Mouse (Mus musculus) testis, postnatal 10 days (tissue): ENCODE results near the gene Cept1.
"Not testable (repeated sequence)": the region's sequence is repeated elsewhere in the genome, so short reads cannot be mapped to it uniquely, and the experiment has no call there.

Experiments used
- DNase-seq: peaks from one replicate; pipeline ENCODE4 v3.0.0; 2021; ENCODE audit warnings: low spot score

The Cept1 gene

DNA sequence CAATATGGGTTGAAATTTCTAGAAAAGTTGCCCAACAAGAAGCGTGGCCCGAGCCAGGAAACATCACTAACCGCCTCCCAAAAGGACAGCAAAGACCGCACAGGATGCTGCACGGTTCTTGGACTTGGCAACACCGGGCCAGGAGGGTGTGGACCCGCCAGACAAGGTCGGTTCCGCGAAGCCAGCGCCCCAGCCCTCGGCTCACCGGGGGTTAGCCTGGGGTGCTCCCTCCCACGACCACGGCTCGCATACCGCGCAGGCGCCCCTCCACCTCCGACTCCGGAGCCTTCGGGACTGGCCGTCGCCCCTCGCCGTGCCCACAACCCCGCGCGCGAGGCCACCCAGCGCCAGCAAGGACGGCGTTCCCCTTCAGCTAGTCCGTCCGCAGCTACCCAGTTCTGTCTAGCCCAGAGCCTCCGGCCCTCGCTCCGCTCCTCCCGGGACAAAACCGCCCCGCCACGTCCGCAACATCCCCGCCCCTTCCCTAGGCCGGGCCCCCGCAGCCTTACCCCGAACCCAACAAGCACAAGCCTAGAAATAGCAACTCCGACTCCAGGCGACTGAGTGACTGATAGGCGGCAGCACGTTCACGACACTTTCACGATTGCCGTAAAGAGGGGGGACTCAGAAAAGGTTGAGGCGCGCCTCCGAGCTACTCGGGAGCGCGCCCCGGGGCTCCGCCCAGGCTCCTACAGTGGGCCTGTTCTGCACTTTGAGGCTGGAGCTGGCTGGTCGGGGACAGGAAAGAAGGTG is at the start of gene Cept1, which contains the start of gene Dram2:
Gene Cept1 (minus strand): TSS at position 632 of the 753 bp plus-strand sequence.
Gene Dram2 (plus strand): TSS at position 628 of the 753 bp plus-strand sequence.
- peak; percentile 94 for DNase-seq

DNA sequence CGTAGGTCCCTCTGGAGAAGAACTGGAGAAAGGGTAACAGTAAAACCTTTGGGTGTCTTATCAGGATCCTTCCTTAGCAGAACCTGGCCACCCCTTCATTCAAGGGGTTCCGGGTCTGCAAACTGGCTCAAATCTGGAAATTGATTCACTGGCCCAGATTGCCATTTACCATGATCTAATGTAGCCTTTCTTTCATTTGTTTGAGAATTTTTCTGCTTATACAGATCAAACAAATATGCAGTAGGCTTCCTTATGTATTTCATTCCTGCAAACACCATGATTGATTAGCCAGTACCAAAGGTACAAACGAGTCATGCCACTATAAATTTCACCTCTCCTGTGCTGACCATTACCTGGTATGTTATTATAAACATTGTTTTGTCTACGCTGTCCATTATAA is 46.0 kb upstream of the Cept1 start:
- not testable (repeated sequence) for DNase-seq

DNA sequence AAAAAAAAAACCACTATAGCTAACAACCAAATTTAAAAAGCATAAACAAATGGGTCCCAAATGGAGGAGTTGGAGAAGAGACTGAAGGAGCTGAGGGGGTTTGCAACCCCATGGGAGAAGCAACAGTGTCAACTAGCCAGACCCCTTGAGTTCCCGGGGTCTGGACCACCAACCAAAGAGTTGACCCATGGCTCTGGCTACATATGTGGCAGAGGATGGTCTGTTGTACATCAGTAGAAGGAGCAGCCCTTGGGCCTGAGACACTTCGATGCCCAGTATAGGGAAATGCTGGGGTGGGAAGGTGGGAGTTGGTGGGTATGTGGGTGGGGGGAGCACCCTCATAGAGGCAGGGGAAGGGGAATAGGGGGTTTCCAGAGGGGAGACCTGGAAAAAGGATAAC is 31.7 kb upstream of the Cept1 start:
- DNase-seq = no peak

DNA sequence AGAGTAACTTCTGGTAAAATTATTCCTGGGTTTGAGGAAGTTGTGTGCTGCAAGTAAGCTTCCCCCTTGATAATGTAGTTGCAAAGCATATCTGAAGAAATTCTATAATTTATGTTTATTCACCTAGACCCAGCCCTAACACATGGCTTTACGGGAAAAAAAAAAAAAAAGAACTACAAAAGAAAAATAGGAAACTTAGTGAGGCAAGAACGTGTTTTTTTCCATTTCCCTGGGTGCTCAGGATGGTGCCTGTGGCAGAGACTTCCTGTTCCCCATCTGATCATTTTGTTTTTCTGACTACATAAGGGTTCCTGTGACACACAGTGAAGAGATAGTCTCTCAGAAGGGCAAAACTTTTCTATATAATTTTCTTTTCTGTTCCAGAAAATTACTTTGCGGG is 25.6 kb upstream of the Cept1 start:
- no peak for DNase-seq

DNA sequence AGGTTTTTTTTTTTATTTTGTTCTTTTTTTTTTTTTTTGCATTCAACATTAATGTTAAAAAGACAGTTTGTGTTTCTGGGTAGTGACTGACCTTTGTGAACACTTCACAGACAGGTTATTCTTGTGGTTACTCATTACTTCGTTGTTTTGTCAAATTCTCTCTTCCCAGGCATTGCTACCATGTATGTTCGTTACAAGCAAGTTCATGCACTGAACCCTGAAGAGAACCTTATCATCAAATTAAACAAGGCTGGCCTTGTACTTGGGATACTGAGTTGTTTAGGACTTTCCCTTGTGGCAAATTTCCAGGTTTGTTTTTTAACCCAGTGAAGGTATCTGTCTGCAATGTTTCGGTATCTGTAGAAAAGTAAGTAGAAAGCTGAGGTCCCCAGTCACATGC is 18.3 kb upstream of the Cept1 start:
- no peak for DNase-seq

DNA sequence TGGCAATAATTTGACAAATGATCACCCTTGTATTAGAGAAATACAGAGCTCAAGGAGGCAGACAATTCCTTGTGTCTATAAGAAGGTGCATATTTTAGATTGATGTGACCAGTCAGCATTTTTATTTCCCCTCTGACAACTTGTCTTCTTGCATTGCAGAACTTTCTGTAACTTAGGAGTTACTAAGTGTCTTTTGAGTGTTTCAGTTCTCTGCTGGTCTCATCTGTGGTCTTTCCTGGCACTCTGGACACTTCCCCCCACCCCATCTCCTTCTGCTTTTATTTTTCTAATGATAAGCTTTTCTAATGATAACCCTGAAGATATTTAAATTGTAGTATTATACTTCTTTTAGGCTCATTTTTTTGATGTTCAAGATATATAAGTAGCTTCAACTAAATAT is 10.7 kb upstream of the Cept1 start:
- DNase-seq = no peak

DNA sequence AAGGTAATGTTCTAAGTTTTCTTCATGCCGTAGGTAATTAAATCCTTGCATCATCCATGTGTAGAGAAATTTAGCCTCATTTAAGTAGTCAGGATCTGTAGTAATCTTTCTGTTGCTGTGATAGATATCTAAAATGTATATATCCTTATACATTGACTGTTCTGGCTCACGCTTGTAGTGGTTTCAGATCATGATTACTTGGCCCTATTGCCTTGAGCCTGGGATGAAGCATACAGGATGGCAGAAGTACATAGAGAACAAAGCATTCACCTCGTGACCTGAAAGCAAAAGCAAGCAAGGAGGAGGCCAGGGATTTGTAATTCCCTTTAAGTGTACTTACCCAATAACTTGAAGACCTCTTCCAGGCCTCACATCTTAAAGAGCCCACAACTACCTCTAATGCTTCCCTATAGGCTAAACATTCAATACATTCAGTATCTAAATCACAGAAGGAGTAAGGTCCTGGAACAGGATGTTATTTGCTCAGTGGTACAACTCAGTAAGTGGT is 8.2 kb upstream of the Cept1 start:
- DNase-seq = no peak

DNA sequence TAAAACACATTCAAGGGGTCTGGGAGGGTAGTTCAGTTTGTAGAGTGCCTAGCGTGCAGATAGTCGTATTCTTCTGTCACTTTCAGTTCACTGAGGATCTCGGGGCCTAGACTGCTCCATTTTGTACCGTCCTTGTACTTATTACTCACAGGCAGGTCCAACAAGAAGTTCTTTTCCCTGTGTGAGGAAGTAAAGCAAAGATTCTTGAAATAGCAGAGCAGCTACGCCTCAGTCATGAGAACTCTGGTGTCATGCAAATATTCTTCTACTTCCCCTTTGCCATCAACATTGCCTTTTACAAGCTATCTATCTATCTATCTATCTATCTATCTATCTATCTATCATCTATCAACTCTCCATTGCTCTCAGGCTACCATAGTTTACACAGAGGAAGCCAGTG is 5.8 kb upstream of the Cept1 start:
- DNase-seq = no peak

DNA sequence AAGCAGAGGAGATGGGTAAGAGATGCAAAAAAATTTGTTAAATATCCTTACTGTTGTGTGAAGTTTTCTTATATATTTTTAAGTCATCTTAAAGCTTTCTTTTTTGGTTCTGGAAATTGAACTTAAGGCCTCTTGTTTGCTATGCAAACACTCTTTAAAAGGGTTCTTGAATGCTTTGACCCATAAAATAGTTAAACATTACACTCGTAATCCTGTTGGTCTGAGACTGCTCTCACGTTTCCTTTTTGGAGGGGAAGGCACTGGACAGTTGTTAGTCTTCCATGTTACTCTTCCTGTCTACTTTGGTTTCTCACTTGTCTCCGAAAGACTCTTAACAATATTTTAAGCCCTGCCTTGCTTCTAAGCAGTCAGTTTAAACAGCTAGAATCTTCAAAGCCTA is 1.4 kb upstream of the Cept1 start:
- DNase-seq = no peak

DNA sequence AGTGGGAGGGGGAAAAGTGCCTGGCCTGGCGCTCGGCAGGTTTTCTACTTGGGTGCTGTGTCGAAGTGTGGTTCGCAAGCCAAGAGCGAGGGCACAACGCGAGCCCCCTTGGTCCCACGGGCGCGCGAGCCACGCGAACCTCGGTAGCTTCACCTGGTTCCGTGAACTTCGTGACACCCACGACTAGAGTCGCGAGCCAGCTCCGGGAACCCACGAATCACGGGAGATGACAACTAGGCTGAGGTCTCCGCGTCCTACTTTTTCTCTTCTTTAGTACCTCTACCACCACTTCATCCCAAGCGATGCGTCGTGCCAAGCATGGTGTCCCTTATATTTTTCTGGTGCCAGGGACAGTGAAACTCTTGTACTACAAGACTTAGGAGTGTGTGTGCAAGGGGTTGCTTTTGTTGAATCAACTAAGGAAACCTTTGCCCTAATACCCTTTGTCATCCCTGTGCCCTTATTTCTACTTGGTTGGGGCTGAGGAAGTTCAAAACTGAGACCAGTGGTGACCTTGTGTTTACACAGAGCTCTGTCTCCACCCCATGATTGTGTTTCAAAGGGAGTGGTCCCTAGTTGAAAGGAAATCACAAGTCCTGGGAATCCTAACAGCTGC is 430 bp upstream of the Cept1 start:
- DNase-seq = no peak

DNA sequence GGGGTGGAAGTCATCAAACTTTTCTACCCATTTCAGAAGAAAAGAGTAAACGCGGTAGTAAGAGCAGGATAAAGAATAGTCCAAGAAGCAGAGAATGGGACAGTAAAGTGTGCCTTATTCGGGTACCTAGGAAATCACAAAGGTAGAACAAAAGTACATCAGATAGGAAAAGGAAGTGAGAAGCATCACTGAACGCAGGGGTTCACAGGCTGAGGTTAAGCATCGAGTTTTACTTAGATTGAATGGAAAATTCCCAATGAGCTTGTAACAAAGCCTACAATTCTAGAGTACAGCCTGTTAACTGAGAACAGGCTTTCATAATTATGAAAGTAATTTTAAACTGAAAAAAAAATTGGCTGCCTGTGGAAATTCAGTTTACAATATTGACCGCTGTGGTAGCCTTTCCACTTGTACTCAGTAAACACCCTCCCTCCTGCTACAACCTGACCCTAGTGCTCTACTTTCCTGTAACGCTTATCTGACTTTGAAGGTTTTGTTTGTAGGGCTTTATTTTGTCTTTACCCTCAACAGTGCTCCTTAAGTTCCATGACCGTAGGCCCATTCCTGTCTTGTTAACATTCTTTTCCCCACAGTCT is 2.8 kb downstream of the Cept1 start:
- DNase-seq = no peak

DNA sequence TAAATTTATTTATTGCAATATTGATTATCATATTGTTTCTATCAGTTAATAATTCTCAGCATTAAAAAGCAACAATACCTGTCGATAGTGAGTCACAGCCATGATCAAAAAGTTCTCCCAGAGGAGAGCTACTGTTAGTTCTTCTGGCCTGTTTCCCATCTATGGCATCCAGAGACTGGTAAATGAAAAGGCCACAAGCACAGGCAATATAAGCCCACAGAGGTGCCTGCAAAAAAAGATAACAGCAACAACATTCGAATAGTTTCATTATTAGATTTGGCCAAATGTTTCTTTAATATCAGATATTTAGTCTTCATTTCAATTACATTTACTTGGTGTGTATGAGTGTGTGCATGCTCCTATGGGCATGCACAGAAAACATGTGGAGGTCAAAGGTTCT is 14.3 kb downstream of the Cept1 start:
- DNase-seq = no peak

DNA sequence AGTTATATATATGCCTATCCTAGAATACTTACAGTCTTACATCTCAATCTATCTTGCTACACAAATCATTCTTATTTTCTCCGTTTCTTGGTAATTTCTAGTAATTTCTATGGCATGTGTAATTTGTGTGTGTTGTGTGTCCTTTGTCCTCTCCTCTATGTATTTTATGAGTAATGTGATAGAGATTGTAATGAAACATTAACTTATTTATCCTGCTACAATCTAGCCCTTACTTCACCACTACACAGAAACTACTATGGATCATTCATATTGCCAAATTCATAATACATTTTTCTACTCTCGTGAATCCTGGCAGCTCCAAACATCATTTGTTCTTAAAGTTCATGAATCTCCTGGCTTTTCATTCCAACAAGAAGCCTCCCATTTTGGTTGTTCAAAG is 19.6 kb downstream of the Cept1 start:
- no peak for DNase-seq

DNA sequence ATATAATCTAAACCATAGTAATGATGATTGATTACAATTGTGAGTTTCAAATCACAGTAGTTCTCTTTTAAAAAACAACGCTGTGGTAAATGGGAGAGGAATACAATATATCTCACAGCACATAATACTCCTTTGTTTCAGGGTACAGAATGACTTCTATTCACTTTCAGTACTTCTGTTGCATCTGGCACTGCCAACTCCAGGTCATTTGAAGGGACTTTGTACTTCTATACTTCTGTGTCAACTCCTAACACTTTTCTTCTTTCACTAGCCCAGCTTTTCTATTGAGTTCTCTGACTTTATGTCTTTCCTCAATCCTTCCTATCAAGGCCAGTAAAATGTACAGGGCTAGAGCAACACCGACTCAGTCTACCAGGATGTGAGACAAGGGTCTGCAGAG is 21.2 kb downstream of the Cept1 start:
- no peak for DNase-seq

DNA sequence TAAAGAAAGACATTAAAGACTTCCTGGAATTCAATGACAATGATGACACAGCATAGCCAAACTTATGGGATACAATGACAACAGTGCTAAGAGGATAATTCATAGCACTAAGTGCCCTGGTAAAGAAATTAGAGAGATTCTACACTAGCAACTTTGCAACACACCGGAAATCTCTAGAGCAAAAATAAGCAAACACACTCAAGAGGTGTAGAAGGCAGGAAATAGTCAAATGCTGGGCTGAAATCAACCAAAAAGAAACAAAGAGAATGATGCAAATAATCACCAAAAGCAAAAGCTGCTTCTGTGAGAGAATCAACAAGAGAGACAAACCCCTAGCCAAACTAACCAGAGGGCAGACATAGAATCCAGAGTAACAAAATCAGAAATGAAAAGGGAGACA is 24.9 kb downstream of the Cept1 start:
- DNase-seq = no peak

DNA sequence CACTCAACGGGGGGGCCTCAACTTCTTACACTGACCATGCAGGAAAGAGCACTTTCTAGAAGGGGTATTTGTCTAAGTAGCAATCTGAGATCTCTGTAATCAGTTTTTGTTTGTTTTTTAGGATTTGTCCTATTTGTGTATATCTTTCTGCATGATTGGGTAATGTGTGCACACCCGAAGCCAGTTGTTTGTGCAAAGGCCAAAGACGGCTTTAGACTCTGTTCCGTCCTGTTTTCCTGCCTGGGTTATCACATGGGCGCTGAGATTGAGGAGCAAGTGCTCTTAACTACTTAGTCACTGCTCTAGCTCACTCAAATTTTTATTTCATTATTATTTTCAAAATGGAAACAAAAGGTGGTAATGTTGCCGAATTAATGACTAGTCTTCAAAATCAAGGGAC is 32.6 kb downstream of the Cept1 start:
- DNase-seq = no peak

DNA sequence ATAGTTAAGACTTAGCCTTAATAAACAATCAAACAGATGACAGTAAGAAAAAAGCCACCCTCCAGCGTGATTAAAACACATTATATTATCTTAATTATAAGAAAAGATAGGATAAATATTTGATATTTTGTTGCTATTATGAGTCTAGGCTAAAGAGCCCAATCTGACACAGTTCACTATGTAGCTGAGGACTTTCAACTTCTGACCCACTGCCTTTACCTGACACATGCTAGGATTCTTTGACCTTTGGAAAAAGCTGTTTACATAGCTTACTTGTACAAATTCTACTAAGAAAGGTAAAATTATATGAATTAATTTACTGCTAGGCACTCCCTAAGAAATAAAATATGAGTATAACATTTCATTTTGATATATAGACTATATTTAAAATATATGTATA is 36.9 kb downstream of the Cept1 start:
- DNase-seq = no peak

DNA sequence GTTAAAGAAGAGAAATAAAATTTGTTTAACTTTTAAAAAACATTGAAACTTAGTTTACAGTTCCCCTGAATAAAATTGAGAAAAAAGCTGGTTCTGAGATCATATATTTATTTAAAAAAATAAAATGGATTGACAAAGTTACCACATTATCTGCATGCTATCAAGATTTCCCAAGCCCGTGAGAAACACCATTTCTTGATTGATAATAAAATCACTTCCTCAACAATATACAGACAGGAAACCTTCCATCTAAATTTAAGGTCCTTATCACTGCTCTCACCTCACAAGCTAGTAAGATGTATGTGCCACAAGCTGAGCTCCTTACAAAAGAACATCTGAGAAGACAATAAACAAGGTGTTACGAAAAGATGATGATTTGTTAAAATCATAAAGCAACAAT is 44.7 kb downstream of the Cept1 start:
- DNase-seq = no peak

DNA sequence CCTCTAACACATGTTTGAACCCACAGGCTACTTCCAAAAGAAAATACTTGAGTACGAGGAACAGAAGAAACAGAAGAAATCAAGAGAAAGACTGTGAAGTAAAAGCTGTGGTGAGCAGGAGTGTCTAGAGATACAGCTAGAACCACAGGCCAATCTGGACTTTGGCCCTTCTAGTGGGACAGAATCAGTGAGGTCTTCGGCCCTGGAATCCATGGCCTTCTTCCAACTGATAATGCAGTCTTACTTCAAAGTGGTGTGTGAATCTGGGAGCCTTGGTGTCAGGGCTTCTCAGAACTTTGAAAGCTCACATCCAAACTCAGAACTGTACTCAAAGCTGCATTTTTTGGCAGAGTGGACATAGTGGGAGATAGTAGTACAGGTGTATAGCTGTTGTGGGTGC is 47.1 kb downstream of the Cept1 start:
- no peak for DNase-seq

DNA sequence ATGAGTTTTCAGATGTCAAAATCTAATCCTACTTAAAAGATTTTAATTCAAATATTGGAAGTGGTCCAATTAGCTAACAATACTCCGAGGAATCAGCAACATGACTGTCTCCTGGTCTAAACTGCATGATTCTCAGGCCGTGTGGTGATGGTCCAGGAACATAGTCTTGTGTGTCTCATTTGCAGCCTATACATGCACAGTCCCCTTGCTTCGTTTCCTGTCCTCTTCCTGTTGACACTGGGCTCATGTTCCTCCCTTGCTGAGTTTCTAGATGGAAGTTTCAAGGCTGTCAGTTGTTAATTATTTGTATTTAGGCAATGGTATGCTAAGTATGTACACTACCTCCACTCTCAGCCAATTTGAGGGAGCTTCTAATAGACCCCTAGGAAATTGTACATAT is 50.6 kb downstream of the Cept1 start:
- DNase-seq = no peak

DNA sequence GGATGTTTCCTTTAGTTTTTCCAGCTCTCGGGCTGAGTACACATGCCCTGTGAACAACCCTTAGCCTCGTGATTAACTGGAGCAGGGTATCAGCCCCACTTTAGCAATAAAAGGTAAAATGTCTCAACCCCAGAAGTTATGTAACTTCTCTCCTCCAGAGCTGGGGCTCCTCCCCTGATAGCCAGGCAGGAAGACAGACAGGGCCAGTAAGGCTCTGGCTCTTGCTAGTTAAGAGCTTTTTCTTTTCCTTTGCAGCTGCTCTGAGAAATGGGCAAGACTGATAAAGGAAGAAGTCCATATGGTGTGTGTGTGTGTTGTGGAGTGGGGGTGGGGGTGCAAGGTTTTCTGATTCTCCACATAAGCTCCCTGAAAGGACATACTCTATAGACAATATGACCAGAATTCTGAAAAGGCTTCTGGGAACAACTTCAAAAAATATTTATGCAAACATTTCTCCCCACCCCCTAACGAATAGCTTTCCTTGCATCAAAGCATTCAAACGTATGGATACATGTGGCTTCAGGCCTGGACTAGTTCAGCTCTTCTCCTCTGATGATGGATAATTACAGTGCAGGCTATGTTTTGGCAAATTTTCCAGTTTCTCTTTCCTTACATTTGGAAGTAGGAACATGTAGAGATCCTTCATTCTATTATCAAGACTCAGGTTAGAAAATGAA is 51.4 kb downstream of the Cept1 start:
- DNase-seq = no peak

DNA sequence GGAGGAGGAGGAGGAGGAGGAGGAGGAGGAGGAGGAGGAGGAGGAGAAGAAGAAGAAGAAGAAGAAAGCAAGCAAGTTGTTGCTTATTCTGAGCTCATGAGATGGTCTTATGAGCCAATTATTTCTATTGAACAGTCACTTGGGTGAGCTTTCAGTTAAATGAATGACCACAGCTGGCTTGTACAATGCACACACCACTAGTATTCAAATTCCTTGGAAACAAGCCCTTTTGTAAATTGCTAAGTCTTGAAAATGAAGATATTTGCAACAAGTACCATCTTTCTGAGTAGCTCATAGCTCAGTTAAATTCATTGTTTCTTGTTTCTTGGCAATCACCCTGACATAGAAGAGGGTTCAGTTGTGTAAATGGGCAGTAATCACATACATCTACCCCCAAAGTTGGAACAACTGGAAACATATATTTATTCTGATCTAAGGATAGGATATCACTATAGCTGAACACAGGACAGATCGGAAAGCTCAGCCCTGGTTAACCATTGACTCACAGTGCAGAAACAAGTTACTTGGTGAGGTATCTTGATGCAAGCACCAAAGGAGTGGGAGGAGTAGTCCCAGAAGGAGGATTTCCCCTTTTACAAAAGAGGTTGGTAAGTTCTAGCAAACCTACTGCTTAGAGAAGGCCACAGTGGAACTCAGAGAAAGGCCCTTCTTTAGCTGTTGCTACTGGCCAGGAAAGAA is 52.1 kb downstream of the Cept1 start:
- no peak for DNase-seq
